Mouse (Mus musculus) central nervous system, embryonic 11.5 days (tissue): Measurements from ENCODE around the gene Desi1. TPM values are rescaled to one million over a fixed set of nuclear protein-coding genes. Genes with fewer than 3 reads are reported as not detected.

Experiments used
- polyA plus RNA-seq: library from polyadenylated mRNA; depleted of rRNA; stranded (reverse); fragments of >200 nt; gene quantifications from 2 replicates; pipeline ENCODE4 v1.2.3, GENCODE M21; 2012; rRNA removed

The Desi1 gene
- polyA plus RNA-seq, result 20.3 and 29.7 TPM in 2 replicates

DNA sequence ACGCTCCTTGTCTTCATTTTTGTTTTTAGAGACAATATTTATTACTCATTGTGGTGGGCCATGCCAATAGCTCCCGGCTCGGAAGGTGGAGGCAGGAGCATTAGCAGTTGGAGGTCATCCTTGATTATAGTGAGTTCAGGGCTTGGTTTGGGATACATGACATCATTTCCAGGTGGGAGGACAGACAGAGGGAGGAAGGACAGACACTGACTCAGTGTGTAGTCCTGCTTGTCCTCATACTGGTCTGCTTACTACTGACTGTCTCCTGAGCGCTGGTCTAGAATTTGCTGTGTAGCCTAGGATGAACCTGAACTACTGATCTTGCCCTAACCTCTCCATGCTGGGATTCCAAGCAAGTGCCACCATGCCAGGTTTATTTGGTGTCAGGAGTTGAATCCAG lies at the start of gene Desi1:
Gene Desi1 (minus strand): TSS at position 101 of the 400 bp plus-strand sequence.

DNA sequence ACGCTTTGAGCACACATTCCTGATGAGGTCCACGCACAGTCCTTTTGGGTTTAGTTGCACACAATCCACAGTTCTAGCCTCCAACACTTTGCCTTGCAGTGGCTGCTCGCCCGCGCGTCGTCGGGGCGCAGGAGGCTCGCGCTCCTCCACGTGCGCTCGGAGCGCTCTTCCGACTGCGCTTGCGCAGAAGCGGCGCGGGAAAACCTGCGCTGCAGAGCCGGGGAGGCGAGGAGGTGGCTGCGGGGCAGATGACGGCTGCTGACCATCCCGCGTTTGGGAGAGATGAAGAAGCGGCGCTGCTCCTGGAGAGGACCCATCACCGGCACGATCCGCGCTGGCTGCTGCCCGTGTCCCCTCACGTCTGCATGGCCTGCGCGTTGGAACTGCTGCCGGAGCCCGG lies 36.2 kb upstream of the Desi1 start, which contains the start of gene Mei1:
Gene Mei1 (plus strand): TSS at position 99 of the 400 bp plus-strand sequence.

DNA sequence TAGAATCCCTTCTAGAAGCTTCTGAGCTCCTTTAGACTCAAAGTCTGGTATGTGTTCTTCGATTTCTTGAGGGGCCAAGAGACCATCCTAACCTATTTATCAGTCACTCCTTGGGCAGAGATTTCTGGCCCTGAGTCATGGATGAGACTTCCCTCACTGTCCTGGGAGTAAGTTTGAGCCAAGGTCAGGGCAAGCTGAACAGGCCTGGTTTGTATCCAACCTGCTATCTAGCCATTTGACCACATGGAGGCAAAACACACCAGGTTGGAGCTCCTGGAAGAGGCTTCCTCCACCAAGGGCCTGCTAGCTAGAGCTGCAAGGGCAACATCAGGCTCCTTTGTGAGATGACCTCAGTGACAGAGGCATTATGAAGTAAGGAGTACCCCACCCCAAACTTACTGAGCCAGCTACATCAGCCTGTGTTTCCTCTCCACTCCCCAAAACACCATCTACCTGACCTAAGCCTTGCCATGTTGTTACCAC lies 25.1 kb upstream of the Desi1 start, which contains the start of gene 4930407I10Rik:
Gene 4930407I10Rik (plus strand): TSS at position 433 of the 483 bp plus-strand sequence.

DNA sequence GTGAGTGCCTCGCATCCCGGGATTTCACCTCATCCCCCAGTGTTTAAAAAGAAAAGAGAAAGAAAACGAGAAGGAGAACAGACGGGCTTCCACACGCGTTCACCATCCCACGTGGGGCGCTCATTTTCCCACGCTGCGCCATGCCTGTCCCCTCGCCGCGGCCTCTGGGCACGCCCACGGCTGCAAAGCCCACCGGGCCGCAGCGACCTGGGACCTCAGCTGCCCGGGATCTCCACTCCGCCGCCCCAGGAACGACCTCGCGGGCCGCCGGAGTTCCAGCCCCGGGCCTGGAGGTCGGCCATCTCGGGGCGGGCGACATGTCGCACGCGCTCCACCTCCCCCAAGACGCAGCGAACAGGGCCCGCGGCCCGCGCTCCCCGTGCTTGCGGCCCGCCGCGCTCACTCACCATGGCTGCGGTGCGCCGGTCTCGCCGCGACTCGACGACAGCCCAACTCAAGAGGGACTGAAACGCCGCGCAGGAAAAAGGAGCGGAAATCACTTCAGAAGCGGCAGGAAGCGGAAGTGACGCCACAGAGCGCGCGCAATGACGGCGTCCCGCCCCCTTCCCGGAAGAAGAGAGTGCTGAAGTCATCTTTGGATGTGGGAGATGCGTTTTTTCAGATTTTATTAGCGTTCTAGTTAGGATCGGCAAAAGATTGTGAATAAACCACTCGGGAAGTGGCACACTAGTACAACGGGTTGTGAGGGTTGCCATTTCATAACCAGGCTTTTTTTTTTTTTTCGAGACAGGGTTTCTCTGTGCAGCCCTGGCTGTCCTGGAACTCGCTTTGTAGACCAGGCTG lies 13.6 kb upstream of the Desi1 start, which contains the start of gene Snu13:
Gene Snu13 (minus strand): TSS at position 519 of the 804 bp plus-strand sequence.

DNA sequence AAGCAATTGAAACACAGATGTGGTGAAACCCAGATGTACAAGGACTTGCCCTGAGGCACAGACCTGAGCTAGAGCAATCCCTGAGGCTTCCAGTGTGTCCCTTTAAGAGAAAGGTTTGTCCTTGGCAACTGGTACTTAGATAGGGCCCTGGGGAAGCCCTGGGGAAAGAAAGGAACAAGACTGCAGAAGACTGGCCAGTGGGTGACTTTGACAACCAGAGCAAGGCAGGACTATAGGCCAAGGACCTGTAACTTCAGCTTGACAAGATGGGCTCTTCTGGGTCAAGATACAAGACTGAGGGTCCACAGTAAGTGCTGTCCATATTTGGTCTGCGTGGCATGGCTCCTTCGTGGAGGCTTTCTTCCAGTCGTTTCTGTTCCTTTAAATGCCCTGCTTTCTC lies 46.0 kb downstream of the Desi1 start, which contains the start of gene Xrcc6:
Gene Xrcc6 (plus strand): TSS at position 190 of the 400 bp plus-strand sequence.

DNA sequence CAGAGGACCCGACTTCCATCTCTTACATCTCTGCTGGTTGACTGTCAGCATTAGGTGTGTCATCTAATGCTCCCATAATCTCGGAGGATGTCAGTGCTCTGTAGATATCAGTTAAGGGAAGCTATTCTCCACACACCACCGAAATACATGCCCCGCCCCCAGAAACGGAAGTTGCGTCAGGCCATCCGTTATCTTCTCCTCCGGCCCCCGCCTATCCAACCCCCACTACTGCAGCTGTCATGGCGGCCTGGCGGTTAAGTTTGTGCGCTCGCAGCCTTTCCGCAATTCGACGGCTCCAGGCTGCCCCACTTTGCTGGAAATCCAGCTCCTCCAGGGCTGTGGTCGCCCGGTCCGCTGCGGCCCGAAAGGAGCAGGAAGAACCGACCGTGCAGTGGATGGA lies 53.3 kb downstream of the Desi1 start, which contains the start of gene 1700029P11Rik:
Gene 1700029P11Rik (plus strand): TSS at position 220 of the 400 bp plus-strand sequence.

DNA sequence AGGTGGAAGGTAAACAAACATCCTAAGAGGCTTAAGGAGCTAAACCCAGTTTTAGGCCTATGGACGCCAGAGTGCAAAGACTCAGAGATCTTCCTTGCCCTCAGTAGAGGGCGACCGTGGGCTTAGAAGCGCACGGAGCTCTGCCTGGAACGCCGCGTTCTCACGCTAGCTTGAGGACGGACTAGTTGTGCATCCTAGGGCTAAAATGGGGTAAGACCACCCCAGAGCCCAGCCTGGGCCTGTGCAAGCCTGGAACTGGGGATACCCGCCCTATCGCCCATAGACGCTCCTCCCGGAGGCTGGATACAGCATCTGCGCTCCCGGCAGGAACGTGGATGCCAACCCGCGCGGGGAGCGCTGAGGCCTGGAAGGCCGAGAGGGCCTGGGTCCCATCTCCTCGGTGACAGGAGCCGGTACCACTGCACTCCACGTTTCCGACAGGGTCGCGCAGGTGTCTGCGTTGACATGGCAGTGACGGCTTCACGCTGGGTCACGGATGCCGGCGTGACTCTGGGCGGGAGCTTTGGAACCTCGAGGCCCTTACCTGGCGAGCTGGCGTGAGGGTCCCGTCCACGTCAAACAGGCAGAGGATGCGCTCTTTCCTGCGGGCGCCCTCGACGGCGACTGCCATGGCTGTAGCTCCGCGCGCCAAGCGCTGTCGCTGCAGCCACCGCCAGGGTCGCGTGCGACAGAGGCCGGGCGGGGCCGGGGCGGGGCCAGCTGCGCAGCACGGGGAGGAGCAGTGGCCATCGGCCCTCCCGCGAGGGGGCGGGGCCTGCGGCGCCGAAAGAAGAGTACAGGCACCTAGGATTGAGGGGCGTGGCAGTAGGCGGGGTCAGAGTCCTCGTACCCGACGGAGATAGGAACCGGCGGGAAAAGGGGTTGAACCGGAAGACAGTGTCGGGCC lies 73.2 kb downstream of the Desi1 start, which contains the start of gene Pmm1:
Gene Pmm1 (minus strand): TSS at position 760 of the 907 bp plus-strand sequence.

Other genes starting within 250 kb of the Desi1 start
- gene Tef, start 231.4 kb downstream of the Desi1 start, polyA plus RNA-seq, result 30.6 and 34.0 TPM in 2 replicates
- gene Tob2, start 175.1 kb downstream of the Desi1 start, polyA plus RNA-seq, result 15.6 and 16.6 TPM in 2 replicates
- gene Phf5a, start 162.0 kb downstream of the Desi1 start, polyA plus RNA-seq, result 134 and 140 TPM in 2 replicates
- 153 and 168 TPM in 2 replicates for gene Aco2, start 161.6 kb downstream of the Desi1 start, polyA plus RNA-seq
- gene Polr3h, start 107.6 kb downstream of the Desi1 start, polyA plus RNA-seq, result 22.2 and 24.0 TPM in 2 replicates
- gene Csdc2, start 97.1 kb downstream of the Desi1 start, polyA plus RNA-seq, result 11.6 and 15.1 TPM in 2 replicates
- gene Pmm1, start 72.9 kb downstream of the Desi1 start, polyA plus RNA-seq, result 37.8 and 50.3 TPM in 2 replicates
- gene 1700029P11Rik, start 53.3 kb downstream of the Desi1 start, polyA plus RNA-seq, result not detected in 2 replicates
- gene Xrcc6, start 46.0 kb downstream of the Desi1 start, polyA plus RNA-seq, result 39.3 and 44.3 TPM in 2 replicates
- 88.9 and 164 TPM in 2 replicates for gene Snu13, start 13.7 kb upstream of the Desi1 start, polyA plus RNA-seq
- 0.01 TPM in 1 of 2 replicates, not detected in the other for gene 4930407I10Rik, start 25.3 kb upstream of the Desi1 start, polyA plus RNA-seq
- 0.06 and 0.10 TPM in 2 replicates for gene Mei1, start 36.1 kb upstream of the Desi1 start, polyA plus RNA-seq
- gene Ccdc134, start 94.1 kb upstream of the Desi1 start, polyA plus RNA-seq, result 23.7 and 25.0 TPM in 2 replicates
- 120 and 126 TPM in 2 replicates for gene Srebf2, start 113.3 kb upstream of the Desi1 start, polyA plus RNA-seq
- gene Shisa8, start 179.0 kb upstream of the Desi1 start, polyA plus RNA-seq, result 0.57 and 1.2 TPM in 2 replicates
- 0.14 and 0.28 TPM in 2 replicates for gene Tnfrsf13c, start 190.5 kb upstream of the Desi1 start, polyA plus RNA-seq
- gene Cenpm, start 210.9 kb upstream of the Desi1 start, polyA plus RNA-seq, result 45.2 and 65.4 TPM in 2 replicates
- 6.7 and 13.2 TPM in 2 replicates for gene 1500009C09Rik, start 218.5 kb upstream of the Desi1 start, polyA plus RNA-seq
- gene Sept3, start 241.0 kb upstream of the Desi1 start, polyA plus RNA-seq, result 154 and 257 TPM in 2 replicates